Mouse (Mus musculus) hindbrain, embryonic 11.5 days (tissue): ENCODE results near the gene Rnf169. TPM values are rescaled to one million over a fixed set of nuclear protein-coding genes. Genes with fewer than 3 reads are reported as not detected.

Source experiments
- ATAC-seq: fragments of 200-750 bp; cut with Nextera tagmentation; 2 replicates; pipeline ENCODE4 v1.8.0; 2017; ENCODE audit warnings: mild to moderate bottlenecking, moderate TSS enrichment, moderate library complexity; ENCODE audit not compliant: low FRiP score
- DNase-seq: peaks from one replicate; pipeline ENCODE4 v3.0.0-alpha.2; 2015; ENCODE audit warnings: low spot score
- H3K27ac ChIP-seq: fragments of 300-500 bp; sonication (generic); 2 replicates; pipeline ENCODE4 v1.5.1; 2014; ENCODE audit warnings: mild to moderate bottlenecking, low read depth, low read length
- H3K27me3 ChIP-seq: fragments of 300-500 bp; sonication (generic); 2 replicates; pipeline ENCODE4 v1.6.1; 2014; ENCODE audit warnings: mild to moderate bottlenecking, low read length, moderate library complexity, mixed read lengths; ENCODE audit not compliant: control insufficient read depth, insufficient read depth
- H3K36me3 ChIP-seq: fragments of 300-500 bp; sonication (generic); 2 replicates; pipeline ENCODE4 v1.6.1; 2014; ENCODE audit warnings: mild to moderate bottlenecking, low read length, moderate library complexity, mixed read lengths; ENCODE audit not compliant: control insufficient read depth, insufficient read depth
- H3K4me1 ChIP-seq: fragments of 300-500 bp; sonication (generic); replicated peaks from 2 replicates; pipeline ENCODE4 v1.6.1; 2014; ENCODE audit warnings: low read length, mixed read lengths; ENCODE audit not compliant: control insufficient read depth, insufficient read depth
- H3K4me2 ChIP-seq: fragments of 300-500 bp; sonication (generic); replicated peaks from 2 replicates; pipeline ENCODE4 v1.6.1; 2014; ENCODE audit warnings: mild to moderate bottlenecking, low read depth, low read length
- H3K4me3 ChIP-seq: fragments of 300-500 bp; sonication (generic); 2 replicates; pipeline ENCODE4 v1.5.1; 2014; ENCODE audit warnings: low read depth, low read length
- H3K9ac ChIP-seq: fragments of 300-500 bp; sonication (generic); 2 replicates; pipeline ENCODE4 v1.6.1; 2014; ENCODE audit warnings: low read depth, low read length
- H3K9me3 ChIP-seq: fragments of 300-500 bp; sonication (generic); 2 replicates; pipeline ENCODE4 v1.6.1; 2016; ENCODE audit warnings: low read length; ENCODE audit not compliant: control insufficient read depth
- WGBS: fragments of 180-500 bp; shearing (Covaris S2); extraction: QIAGEN DNeasy Blood & Tissue Kit; methylation state at CpG from one replicate; pipeline ENCODE4 v1.1.7; 2014; 5-methylcytosine and 5-hydroxymethylcytosine counted together
- polyA plus RNA-seq: library from polyadenylated mRNA; unstranded; fragments of >200 nt; fragmentation: Nextera tagmentation; extraction: Ambion mirVana; gene quantifications from 2 replicates; pipeline ENCODE4 v1.2.1, GENCODE M21; 2014

Gene Rnf169
- polyA plus RNA-seq, 1 experiment from 2014 or later: 8.4 TPM

- H3K4me3 ChIP-seq: no peak overlapping the region
- no peak for ATAC-seq
- no peaks in the 10 kb centered on the region for H3K36me3 ChIP-seq
- no peaks in the 10 kb centered on the region for H3K9me3 ChIP-seq
- H3K27me3 ChIP-seq: no peaks in the 10 kb centered on the region
- no peak overlapping the region for H3K27ac ChIP-seq
- no peak overlapping the region for H3K4me2 ChIP-seq
- peaks cover 6% of the 10 kb centered on the region; the same call in 1 of the 2 replicates for H3K4me1 ChIP-seq
- no peak overlapping the region for H3K9ac ChIP-seq
- WGBS: 79% methylated on average over 2 of the region's 2 CpGs
- no peak for DNase-seq
Measured at GRCm38 (mm10) chr7:99887230-99887735, 93.0 kb downstream of the Rnf169 start.

- H3K4me1 ChIP-seq: no peaks in the 10 kb centered on the region
- no peaks in the 10 kb centered on the region for H3K36me3 ChIP-seq
- H3K4me3 ChIP-seq: no peak overlapping the region
- no peak overlapping the region for H3K9ac ChIP-seq
- DNase-seq: no peak
- ATAC-seq: no peak
- H3K9me3 ChIP-seq: no peaks in the 10 kb centered on the region
- H3K27ac ChIP-seq: no peak overlapping the region
- no peaks in the 10 kb centered on the region for H3K27me3 ChIP-seq
- H3K4me2 ChIP-seq: no peak overlapping the region
- WGBS: 70% methylated on average over 2 of the region's 2 CpGs
Measured at GRCm38 (mm10) chr7:99878254-99878653, 102.0 kb downstream of the Rnf169 start.

- 1% methylated on average over 3 of the region's 3 CpGs for WGBS
- no peak overlapping the region for H3K4me3 ChIP-seq
- ATAC-seq (no peak), DNase-seq (peak; percentile 92)
- no peaks in the 10 kb centered on the region for H3K27me3 ChIP-seq
- no peaks in the 10 kb centered on the region for H3K4me1 ChIP-seq
- no peaks in the 10 kb centered on the region for H3K9me3 ChIP-seq
- H3K27ac ChIP-seq: no peak overlapping the region
- H3K36me3 ChIP-seq: no peaks in the 10 kb centered on the region
- H3K9ac ChIP-seq: no peak overlapping the region
- H3K4me2 ChIP-seq: no peak overlapping the region
Measured at GRCm38 (mm10) chr7:99876345-99876744, 103.9 kb downstream of the Rnf169 start.

GRCm38 (mm10) chr7:99875891-99876290 lies 104.4 kb downstream of the Rnf169 start:
- Histone ChIP-seq H3K36me3 (no peaks in the 10 kb centered on the region), H3K4me2 (no peak overlapping the region), H3K27me3 (no peaks in the 10 kb centered on the region), H3K9ac (no peak overlapping the region), H3K9me3 (no peaks in the 10 kb centered on the region), H3K27ac (no peak overlapping the region), H3K4me3 (no peak overlapping the region), H3K4me1 (no peaks in the 10 kb centered on the region)
- DNase-seq (no peak), ATAC-seq (no peak)
- WGBS: 57% methylated on average over 5 of the region's 5 CpGs

- no peaks in the 10 kb centered on the region for H3K36me3 ChIP-seq
- H3K4me3 ChIP-seq: no peak overlapping the region
- DNase-seq: no peak
- H3K4me2 ChIP-seq: no peak overlapping the region
- no peak overlapping the region for H3K9ac ChIP-seq
- no peaks in the 10 kb centered on the region for H3K4me1 ChIP-seq
- no peaks in the 10 kb centered on the region for H3K9me3 ChIP-seq
- H3K27ac ChIP-seq: no peak overlapping the region
- ATAC-seq: no peak
- no peaks in the 10 kb centered on the region for H3K27me3 ChIP-seq
- WGBS: 83% methylated on average over 6 of the region's 6 CpGs
Measured at GRCm38 (mm10) chr7:99873965-99874364, 106.3 kb downstream of the Rnf169 start.

Other genes with a start within 250 kb of the Rnf169 start
- not detected in 2 replicates for gene Olfr521, start 216.9 kb downstream of the Rnf169 start, polyA plus RNA-seq
- gene Neu3, start 152.0 kb downstream of the Rnf169 start, polyA plus RNA-seq: 1.8 and 2.1 TPM in 2 replicates
- 0.37 and 0.59 TPM in 2 replicates for gene Xrra1, start 121.3 kb downstream of the Rnf169 start, polyA plus RNA-seq
- gene Spcs2, start 117.0 kb downstream of the Rnf169 start, polyA plus RNA-seq: 356 and 362 TPM in 2 replicates
- gene Chrdl2, start 25.7 kb upstream of the Rnf169 start, polyA plus RNA-seq: 0.32 TPM in 1 of 2 replicates, not detected in the other
- 79.9 and 88.9 TPM in 2 replicates for gene Pold3, start 141.1 kb upstream of the Rnf169 start, polyA plus RNA-seq
- 20.8 and 23.7 TPM in 2 replicates for gene Lipt2, start 178.8 kb upstream of the Rnf169 start, polyA plus RNA-seq
- 3.4 and 3.9 TPM in 2 replicates for gene Kcne3, start 196.1 kb upstream of the Rnf169 start, polyA plus RNA-seq
- 9.1 and 14.9 TPM in 2 replicates for gene Pgm2l1, start 246.9 kb upstream of the Rnf169 start, polyA plus RNA-seq